ENCODE assay signal across 8 mouse cellular contexts in the genomic region with DNA sequence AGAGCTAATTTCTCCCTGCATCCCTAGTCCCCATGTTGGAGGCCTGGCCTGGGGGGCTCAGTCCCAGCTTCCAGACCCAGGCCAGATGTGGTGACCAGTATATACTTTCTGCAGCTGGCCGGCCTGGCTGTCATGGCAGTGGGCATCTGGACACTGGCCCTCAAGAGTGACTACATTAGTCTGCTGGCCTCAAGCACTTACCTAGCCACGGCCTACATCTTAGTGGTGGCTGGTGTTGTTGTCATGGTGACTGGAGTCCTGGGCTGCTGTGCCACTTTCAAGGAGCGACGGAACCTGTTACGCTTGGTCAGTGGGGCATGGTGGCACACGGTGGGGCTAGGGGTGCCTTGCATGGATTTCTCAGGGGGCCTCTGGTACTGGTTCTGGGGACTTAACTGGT. TPM values are rescaled to one million over a fixed set of nuclear protein-coding genes. Genes with fewer than 3 reads are reported as not detected.
DNase-seq lines count a peak whose midpoint lies in the region; ATAC-seq and TF ChIP-seq lines count a peak whose summit lies in the region.

No protein-coding gene starts in this region.

- H3K9me3 ChIP-seq in hindbrain, postnatal 0 days (ENCODE audit: low read length), result no peaks in the 10 kb centered on the region
- no peaks in the 10 kb centered on the region for H3K9me3 ChIP-seq in midbrain, embryonic 15.5 days

- H3K27me3 ChIP-seq in hindbrain, postnatal 0 days (ENCODE audit: insufficient read depth, low read length), result 0 out of 2 replicates have a peak, but pooled peaks cover 8% of the 10 kb centered on the region
- peaks cover 18% of the 10 kb centered on the region for H3K27me3 ChIP-seq in midbrain, embryonic 15.5 days (replicated peaks)

- peak overlapping the region; percentile 69; the same call in 1 of the 2 replicates for H3K9ac ChIP-seq in hindbrain, postnatal 0 days (replicated peaks; ENCODE audit: low read length)
- H3K9ac ChIP-seq in midbrain, embryonic 15.5 days, result peak overlapping the region; percentile 58

- peak; percentile 51 for DNase-seq in kidney, adult 11 months
- no peak for DNase-seq in kidney, adult 18-20 months
- DNase-seq in hindbrain, postnatal 0 days (ENCODE audit: low spot score), result no peak
- DNase-seq in cerebellum, postnatal 36 days, result no peak
- no peak for DNase-seq in thymus, postnatal 25 days
- no peak for DNase-seq in T-cell, adult 2 months (ENCODE audit: low spot score)

- WGBS in hindbrain, postnatal 0 days, result 55% methylated on average over 6 of the region's 6 CpGs
- 50% methylated on average over 6 of the region's 6 CpGs for WGBS in midbrain, embryonic 15.5 days

- peak overlapping the region; percentile 74 for H3K4me2 ChIP-seq in hindbrain, postnatal 0 days (ENCODE audit: low read depth, low read length)
- peak overlapping the region; percentile 62 for H3K4me2 ChIP-seq in midbrain, embryonic 15.5 days

- H3K4me3 ChIP-seq in cortical plate, adult 2 months (ENCODE audit: insufficient read depth, low read length), result peak overlapping the region; percentile 62; the same call in 1 of the 2 replicates
- peak overlapping the region; percentile 15 for H3K4me3 ChIP-seq in hindbrain, postnatal 0 days (ENCODE audit: low read length)
- peak overlapping the region; percentile 50 for H3K4me3 ChIP-seq in midbrain, embryonic 15.5 days

- no peak for ATAC-seq in hindbrain, postnatal 0 days
- ATAC-seq in midbrain, embryonic 15.5 days (replicated peaks), result no peak

- TF ChIP-seq POLR2A in cortical plate, adult 2 months (IDR thresholded peaks at IDR 0.05; ENCODE audit: extremely low read depth, insufficient read depth, low read length), result no peak

- H3K27ac ChIP-seq in cortical plate, adult 2 months (ENCODE audit: insufficient read depth, low read length), result no peak overlapping the region
- H3K27ac ChIP-seq in hindbrain, postnatal 0 days, result peak overlapping the region; percentile 86; the same call in 1 of the 2 replicates
- peak overlapping the region; percentile 79 for H3K27ac ChIP-seq in midbrain, embryonic 15.5 days

- H3K36me3 ChIP-seq in hindbrain, postnatal 0 days (ENCODE audit: insufficient read depth, low read length), result peaks cover 12% of the 10 kb centered on the region
- peaks cover 14% of the 10 kb centered on the region for H3K36me3 ChIP-seq in midbrain, embryonic 15.5 days (replicated peaks)

- H3K4me1 ChIP-seq in cortical plate, adult 2 months (ENCODE audit: control insufficient read depth, insufficient read depth, low read length), result peaks cover 12% of the 10 kb centered on the region
- H3K4me1 ChIP-seq in hindbrain, postnatal 0 days (ENCODE audit: insufficient read depth, low read length), result peaks cover 30% of the 10 kb centered on the region
- H3K4me1 ChIP-seq in midbrain, embryonic 15.5 days, result peaks cover 49% of the 10 kb centered on the region

- TF ChIP-seq CTCF in cortical plate, adult 2 months (IDR thresholded peaks at IDR 0.05; ENCODE audit: extremely low read depth, insufficient read depth, low read length), result no peak
- no peak for TF ChIP-seq CTCF in hindbrain, postnatal 0 days (IDR thresholded peaks at IDR 0.05; ENCODE audit: low read depth)

RNA-seq across cellular contexts. Expression of a gene that starts 2.2 kb away (rescaled TPM):
- 63.5 and 66.0 TPM in 2 replicates for polyA plus RNA-seq in cortical plate, adult 2 months (2012; rRNA removed)
- total RNA-seq in hindbrain, postnatal 0 days (2014; rRNA removed), result 62.6 and 79.4 TPM in 2 replicates
- 16.1 and 18.5 TPM in 2 replicates for polyA plus RNA-seq in hindbrain, postnatal 0 days (2015; fragmentation: Nextera tagmentation; extraction: Ambion mirVana)
- 18.8 and 20.5 TPM in 2 replicates for polyA plus RNA-seq in midbrain, embryonic 15.5 days (2015; fragmentation: Nextera tagmentation; extraction: Ambion mirVana)

RNA-seq across cellular contexts. Expression of a gene that starts 5.6 kb away (rescaled TPM):
- 49.3 and 52.1 TPM in 2 replicates for polyA plus RNA-seq in cortical plate, adult 2 months (2012; rRNA removed)
- total RNA-seq in hindbrain, postnatal 0 days (2014; rRNA removed), result 25.5 and 46.1 TPM in 2 replicates
- 75.9 and 81.6 TPM in 2 replicates for polyA plus RNA-seq in hindbrain, postnatal 0 days (2015; fragmentation: Nextera tagmentation; extraction: Ambion mirVana)
- polyA plus RNA-seq in midbrain, embryonic 15.5 days (2015; fragmentation: Nextera tagmentation; extraction: Ambion mirVana), result 82.4 and 83.8 TPM in 2 replicates

RNA-seq across cellular contexts. Expression of a gene that starts 5.7 kb away (rescaled TPM):
- polyA plus RNA-seq in cortical plate, adult 2 months (2012; rRNA removed), result 32.4 and 33.0 TPM in 2 replicates
- total RNA-seq in hindbrain, postnatal 0 days (2014; rRNA removed), result 101 and 119 TPM in 2 replicates
- polyA plus RNA-seq in hindbrain, postnatal 0 days (2015; fragmentation: Nextera tagmentation; extraction: Ambion mirVana), result 78.2 and 83.9 TPM in 2 replicates
- 49.1 and 55.3 TPM in 2 replicates for polyA plus RNA-seq in midbrain, embryonic 15.5 days (2015; fragmentation: Nextera tagmentation; extraction: Ambion mirVana)

RNA-seq across cellular contexts. Expression of a gene that starts 8.5 kb away (rescaled TPM):
- polyA plus RNA-seq in cortical plate, adult 2 months (2012; rRNA removed), result 4.8 and 7.4 TPM in 2 replicates
- total RNA-seq in hindbrain, postnatal 0 days (2014; rRNA removed), result 2.1 and 5.0 TPM in 2 replicates
- 6.7 and 9.1 TPM in 2 replicates for polyA plus RNA-seq in hindbrain, postnatal 0 days (2015; fragmentation: Nextera tagmentation; extraction: Ambion mirVana)
- polyA plus RNA-seq in midbrain, embryonic 15.5 days (2015; fragmentation: Nextera tagmentation; extraction: Ambion mirVana), result 7.6 and 8.7 TPM in 2 replicates

RNA-seq across cellular contexts. Expression of a gene that starts 14.4 kb away (rescaled TPM):
- polyA plus RNA-seq in cortical plate, adult 2 months (2012; rRNA removed), result 31.6 and 32.2 TPM in 2 replicates
- total RNA-seq in hindbrain, postnatal 0 days (2014; rRNA removed), result 8.5 and 10.0 TPM in 2 replicates
- polyA plus RNA-seq in hindbrain, postnatal 0 days (2015; fragmentation: Nextera tagmentation; extraction: Ambion mirVana), result 20.0 and 22.4 TPM in 2 replicates
- polyA plus RNA-seq in midbrain, embryonic 15.5 days (2015; fragmentation: Nextera tagmentation; extraction: Ambion mirVana), result 17.7 and 20.1 TPM in 2 replicates
